Mouse (Mus musculus) lung, postnatal 10 days (tissue): ENCODE measurements around the gene Tmem60.
A peak's percentile ranks its signal among the peaks of the same experiment; 100 is the strongest.

ENCODE experiments used
- DNase-seq: peaks from one replicate; pipeline ENCODE4 v3.0.0; 2021

Tmem60 gene

DNA sequence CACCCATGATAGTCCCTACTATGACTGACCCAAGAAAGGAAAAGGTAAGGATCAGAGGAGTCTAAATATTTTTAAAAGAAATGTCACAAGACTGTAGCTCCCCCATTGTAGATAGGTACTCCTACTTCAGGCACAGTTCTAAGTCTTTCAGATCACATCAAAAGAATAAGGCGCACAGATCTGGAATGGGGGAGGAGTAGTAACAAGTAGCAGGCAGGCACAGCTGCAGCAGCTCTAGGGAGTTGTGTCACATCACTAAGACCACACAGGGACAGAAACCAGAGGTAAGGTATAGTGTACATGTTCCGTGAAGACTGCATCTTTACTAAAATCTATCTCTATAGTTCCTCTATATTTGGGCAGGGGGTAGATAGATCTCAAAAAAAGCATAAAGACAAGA, 29.8 kb downstream of the Tmem60 start:
- no peak for DNase-seq

DNA sequence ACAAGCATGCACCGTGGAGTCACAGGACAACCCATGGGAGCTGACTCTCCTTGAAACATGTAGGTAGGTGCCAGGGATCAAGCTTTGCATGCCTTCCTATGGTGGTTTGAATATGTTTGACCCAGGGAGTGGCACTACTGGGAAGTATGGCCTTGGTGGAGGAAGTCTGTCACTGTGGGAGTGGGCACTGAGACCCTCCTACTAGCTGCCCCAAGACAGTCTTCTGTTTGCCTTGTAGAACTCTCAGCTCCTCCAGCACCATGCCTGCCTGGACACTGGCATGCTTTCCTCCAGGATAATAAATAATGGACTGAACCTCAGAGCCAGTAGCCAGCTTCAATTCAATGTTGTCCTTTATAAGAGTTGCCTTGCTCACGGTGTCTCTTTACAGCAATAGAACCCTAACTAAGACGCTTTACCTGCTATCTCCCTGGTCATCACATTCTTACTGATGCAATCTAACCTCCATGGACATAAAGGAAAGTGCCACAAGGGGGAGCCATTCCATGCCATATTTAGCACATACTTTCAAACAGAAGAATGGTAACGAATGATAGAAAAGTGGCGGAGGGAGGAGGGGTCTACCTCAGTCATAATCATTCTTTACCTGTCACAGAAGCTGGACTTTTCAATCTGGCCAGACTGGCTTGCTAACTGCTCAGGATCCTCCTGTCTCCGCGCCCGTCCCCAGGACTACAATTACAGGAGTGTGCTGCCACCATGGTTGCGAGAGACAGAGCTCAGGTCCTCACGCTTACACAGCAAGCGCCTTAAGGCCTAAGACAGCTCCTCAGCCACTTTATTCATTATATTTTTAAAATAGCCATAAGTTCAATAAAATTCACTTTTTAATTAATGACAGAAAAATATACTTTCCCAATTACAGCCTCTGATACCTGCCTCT, 31.6 kb downstream of the Tmem60 start:
- DNase-seq = peak; percentile 79

DNA sequence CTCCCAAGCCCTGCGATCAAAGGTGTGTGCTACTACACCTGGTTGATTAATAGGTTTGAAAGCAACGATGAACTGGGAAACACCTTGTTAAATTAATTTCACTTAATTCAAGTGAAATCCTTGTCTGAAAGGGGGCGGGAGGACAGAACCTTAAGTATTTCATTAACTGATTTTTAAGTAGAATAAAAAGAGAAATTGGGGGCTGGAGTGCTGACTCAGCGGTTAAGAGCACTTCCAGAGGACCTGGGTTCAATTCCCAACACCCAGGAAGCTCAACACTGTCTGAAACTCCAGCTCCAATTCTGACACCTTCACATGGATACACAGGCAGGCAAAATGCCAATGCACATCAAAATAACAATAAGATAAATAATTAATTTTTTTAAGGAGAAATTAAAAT, 37.0 kb downstream of the Tmem60 start:
- no peak for DNase-seq

DNA sequence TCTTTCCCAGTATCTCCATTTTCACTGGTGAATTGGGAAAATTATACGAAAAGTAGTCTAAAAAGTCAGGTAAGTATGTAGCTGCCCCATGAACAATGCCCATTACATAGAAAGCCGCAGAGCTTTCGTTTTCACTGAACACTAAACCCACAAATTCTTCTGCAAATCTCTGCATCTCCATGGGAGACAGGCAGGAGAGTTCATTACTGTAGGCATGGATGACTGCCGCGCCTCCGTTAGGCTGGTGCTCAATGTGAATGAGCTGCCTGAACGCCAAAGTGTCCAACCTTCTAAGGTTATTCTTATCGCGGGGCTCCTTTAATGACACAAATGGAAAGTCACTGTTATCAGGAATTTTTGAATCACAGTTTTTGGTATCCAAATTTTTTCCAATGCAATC, 37.6 kb downstream of the Tmem60 start:
- DNase-seq = no peak

DNA sequence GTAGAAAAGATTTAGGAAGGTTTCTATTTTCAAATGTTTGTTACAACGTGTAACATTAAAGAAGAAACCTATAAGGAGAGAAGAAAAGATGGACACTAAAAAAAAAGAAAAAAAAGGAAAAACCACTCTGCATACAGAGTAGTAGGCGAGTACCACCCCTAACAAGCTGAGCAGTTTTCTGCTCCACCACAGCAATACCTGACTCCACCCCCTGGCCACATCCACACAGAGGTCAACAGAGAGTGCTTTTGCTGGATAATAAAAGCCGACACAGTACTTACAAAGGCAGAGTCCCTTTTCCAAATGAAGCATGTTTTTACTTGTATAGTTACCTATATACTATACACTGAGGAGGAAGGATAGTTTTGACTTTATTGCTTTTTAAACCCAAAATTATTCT, 42.6 kb downstream of the Tmem60 start:
- no peak for DNase-seq

DNA sequence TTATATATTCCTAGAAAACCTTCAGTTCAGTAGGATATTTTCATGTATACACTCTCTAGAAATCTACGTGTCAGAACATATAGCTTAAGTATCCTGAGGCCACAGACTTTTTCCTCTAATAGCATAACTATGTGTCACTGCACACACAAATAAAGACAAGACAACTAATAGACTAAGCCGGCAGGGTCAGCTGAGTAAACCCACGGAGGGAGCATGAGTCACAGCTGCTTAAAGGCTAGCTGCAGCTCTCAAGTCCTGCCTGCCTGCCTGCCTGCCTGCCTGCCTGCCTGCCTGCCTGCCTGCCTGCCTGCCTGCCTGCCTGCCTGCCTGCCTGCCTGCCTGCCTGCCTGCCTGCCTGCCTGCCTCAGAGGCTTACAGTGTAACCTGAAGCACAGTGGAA, 43.5 kb downstream of the Tmem60 start:
- DNase-seq = no peak

DNA sequence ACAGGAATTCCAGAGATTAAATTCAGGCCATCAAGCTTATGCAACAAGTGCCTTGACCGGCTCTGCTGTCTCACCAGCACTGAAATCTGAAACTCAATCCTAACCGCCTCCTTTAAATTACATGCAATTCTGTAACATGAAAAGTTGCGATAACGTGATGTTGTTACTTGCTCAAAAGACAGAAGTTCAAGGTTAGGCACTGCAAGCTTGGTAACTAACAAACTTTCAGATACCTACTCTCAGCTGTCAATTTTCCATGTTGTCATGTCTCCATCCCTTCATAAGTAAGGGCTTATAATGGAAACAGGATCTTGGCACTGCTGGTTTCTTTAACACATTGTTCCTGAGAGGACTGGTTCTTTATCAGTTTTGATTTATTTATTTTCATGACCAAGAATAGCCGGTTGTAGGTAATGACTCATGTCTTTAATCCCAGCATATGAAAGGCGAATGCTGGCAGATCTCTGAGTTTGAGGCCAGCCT, 47.7 kb downstream of the Tmem60 start:
- DNase-seq = no peak

DNA sequence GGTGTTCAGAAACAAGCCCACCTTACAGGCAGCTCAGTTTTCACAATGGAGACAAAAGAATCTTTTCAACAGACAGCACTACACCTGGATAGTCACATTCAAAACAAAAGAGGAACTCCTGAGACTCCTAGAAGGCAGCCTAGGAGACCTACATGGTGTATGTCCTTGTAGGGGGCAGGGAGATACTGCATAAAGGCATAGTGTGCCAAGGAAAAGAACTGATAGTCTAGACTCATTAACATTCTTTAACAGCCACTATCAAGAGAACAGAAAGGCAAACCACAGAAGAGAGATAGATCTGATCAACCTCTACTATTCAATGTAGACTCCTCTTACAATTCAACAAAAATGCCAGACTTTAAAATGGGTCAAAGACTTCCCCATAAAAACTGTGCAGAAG, 48.4 kb downstream of the Tmem60 start:
- no peak for DNase-seq

DNA sequence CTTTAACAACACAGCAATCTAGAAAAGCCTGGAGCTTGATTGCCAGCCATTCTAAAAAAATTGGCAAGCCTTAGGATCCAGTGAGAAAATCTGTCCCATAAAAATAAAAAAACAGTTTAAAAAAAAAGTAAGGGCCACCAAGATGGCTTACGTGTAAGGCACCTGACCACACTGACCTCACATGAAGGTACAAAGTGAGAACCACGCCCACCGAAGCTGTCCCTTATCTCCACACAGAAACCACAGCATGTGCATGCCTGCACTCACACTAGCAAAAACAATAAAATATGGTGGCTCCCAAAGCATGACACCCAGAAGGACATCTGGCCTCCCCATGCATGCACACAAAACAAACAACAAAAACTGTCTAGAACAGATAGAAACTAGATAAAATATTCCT, 49.3 kb downstream of the Tmem60 start:
- no peak for DNase-seq

DNA sequence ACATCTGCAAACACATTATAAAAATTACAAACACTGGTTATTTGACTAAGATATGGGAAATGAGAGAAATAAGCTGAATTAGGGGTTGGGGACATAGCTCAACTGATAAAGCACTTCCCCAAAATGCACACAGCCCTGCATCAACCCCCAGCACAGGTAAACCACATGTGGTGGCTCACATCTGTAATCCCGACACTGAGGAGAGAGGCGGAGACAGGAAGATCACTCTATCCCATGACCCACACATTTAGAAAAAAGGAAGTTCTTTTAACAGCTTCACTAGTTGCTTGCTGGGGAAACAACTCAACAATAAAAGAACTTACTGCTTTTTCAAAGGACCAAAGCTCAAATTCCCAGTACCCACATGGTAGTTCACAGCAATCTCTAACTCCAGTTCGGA, 50.6 kb downstream of the Tmem60 start:
- no peak for DNase-seq

DNA sequence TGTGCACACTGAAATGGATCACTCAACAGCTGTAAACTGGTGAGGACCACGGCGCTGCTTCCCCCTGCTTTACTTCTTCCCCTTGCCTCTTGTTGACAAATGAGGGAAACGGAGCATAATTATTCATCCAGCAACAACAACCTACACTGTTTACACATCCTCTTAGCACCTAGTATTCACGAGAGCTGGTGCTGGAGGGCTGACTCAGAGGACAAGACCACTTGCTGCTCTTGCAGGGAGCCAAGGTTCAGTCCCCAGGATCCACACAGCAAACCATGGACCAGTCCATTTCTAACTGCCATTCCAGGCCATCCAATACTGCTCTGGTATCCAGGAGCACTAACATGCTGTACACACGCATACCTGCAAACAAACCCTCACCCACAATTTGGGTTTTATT, 53.9 kb downstream of the Tmem60 start:
- DNase-seq = no peak
